Mouse (Mus musculus) gastrocnemius, postnatal 36 days (tissue): Measurements from ENCODE around the gene Dynll1. TPM values are rescaled to one million over a fixed set of nuclear protein-coding genes. Genes with fewer than 3 reads are reported as not detected.

Experiments
- DNase-seq, 2 experiments: peaks; one replicate each; pipeline ENCODE4 v3.0.0; 2022
- intact Hi-C: fragments of 180-260 bp; cut with DNase I; formaldehyde crosslinking; loops from one replicate; pipeline ENCODE4 v1.15.1; 2025
- total RNA-seq, 2 experiments: library from RNA; stranded (reverse); gene quantifications; 2 replicates each; pipeline ENCODE4 v1.2.3; 2021

The Dynll1 gene
- total RNA-seq, 2 experiments from 2014 or later, result 51.5 to 76.5 TPM

GRCm38 (mm10) chr5:115272812-115273548, 27.8 kb downstream of the Dynll1 start, which contains the start of gene Rnf10:
TSS of gene Rnf10 (minus strand) at chr5:115272898.
- intact Hi-C loops, result loop anchor here (5.0 kb wide), 1 partner anchor 36 kb away; the partner anchor contains the start of gene Pop5
- DNase-seq, result peak; percentile 94 to 99

GRCm38 (mm10) chr5:115271931-115272811, 28.6 kb downstream of the Dynll1 start:
- intact Hi-C loops, result loop anchor here (5.0 kb wide), 1 partner anchor 35 kb away; the partner anchor contains the start of gene Pop5
- DNase-seq, result peak in 1 of 2 experiments; percentile 41

GRCm38 (mm10) chr5:115269969-115270368, 30.8 kb downstream of the Dynll1 start:
- no peak for DNase-seq
- intact Hi-C loops, result loop anchor here (5.0 kb wide), 1 partner anchor 33 kb away; the partner anchor contains the start of gene Pop5

- DNase-seq, result no peak
- intact Hi-C loops, result no loop called here
Measured at GRCm38 (mm10) chr5:115268266-115268665, 32.5 kb downstream of the Dynll1 start.

- intact Hi-C loops, result no loop called here
- no peak for DNase-seq
Measured at GRCm38 (mm10) chr5:115267469-115268045, 33.2 kb downstream of the Dynll1 start.

GRCm38 (mm10) chr5:115266787-115267468, 33.9 kb downstream of the Dynll1 start:
- intact Hi-C loops, result no loop called here

GRCm38 (mm10) chr5:115266340-115266739, 34.5 kb downstream of the Dynll1 start:
- intact Hi-C loops, result no loop called here
- no peak for DNase-seq

More at GRCm38 (mm10) chr5:115266787-115267468, 33.9 kb downstream of the Dynll1 start:
- no peak for DNase-seq

- intact Hi-C loops, result no loop called here
- DNase-seq, result no peak
Measured at GRCm38 (mm10) chr5:115262502-115263291, 38.1 kb downstream of the Dynll1 start.

- intact Hi-C loops, result no loop called here
- no peak for DNase-seq
Measured at GRCm38 (mm10) chr5:115261880-115262279, 38.9 kb downstream of the Dynll1 start.

- DNase-seq, result no peak
- intact Hi-C loops, result no loop called here
Measured at GRCm38 (mm10) chr5:115261141-115261540, 39.7 kb downstream of the Dynll1 start.

- no peak for DNase-seq
- intact Hi-C loops, result no loop called here
Measured at GRCm38 (mm10) chr5:115260356-115260755, 40.4 kb downstream of the Dynll1 start.

GRCm38 (mm10) chr5:115256909-115257546, 43.8 kb downstream of the Dynll1 start:
- DNase-seq, result no peak
- intact Hi-C loops, result no loop called here

GRCm38 (mm10) chr5:115255472-115255871, 45.3 kb downstream of the Dynll1 start:
- intact Hi-C loops, result no loop called here
- DNase-seq, result no peak

Other genes starting within 250 kb of the Dynll1 start
- not detected for gene Gm10401, start 202.7 kb downstream of the Dynll1 start, total RNA-seq
- gene Acads, start 181.7 kb downstream of the Dynll1 start, total RNA-seq, result 10 to 100 TPM; 68.8 to 71.7 TPM
- gene Unc119b, start 166.0 kb downstream of the Dynll1 start, total RNA-seq, result 1 to 10 TPM; 8.5 to 9.0 TPM
- gene Mlec, start 142.8 kb downstream of the Dynll1 start, total RNA-seq, result 100 to 1,000 TPM; 163 to 241 TPM
- 1 to 10 TPM; 1.3 to 1.4 TPM for gene Cabp1, start 106.6 kb downstream of the Dynll1 start, total RNA-seq
- 10 to 100 TPM; 27.9 to 28.2 TPM for gene Pop5, start 65.2 kb downstream of the Dynll1 start, total RNA-seq
- gene Rnf10, start 28.1 kb downstream of the Dynll1 start, total RNA-seq, result 100 to 1,000 TPM; 243 to 279 TPM
- gene Coq5, start 21.3 kb downstream of the Dynll1 start, total RNA-seq, result 10 to 100 TPM; 86.7 to 87.0 TPM
- 10 to 100 TPM; 10.7 to 11.0 TPM for gene Srsf9, start 26.2 kb upstream of the Dynll1 start, total RNA-seq
- 10 to 100 TPM; 22.0 to 22.2 TPM for gene Gatc, start 40.2 kb upstream of the Dynll1 start, total RNA-seq
- gene Triap1, start 40.2 kb upstream of the Dynll1 start, total RNA-seq, result 10 to 100 TPM; 16.5 to 19.4 TPM
- gene Cox6a1, start 48.0 kb upstream of the Dynll1 start, total RNA-seq, result 10 to 100 TPM; 49.7 to 56.1 TPM
- under 1 TPM; 0.36 to 0.49 TPM for gene Msi1, start 128.6 kb upstream of the Dynll1 start, total RNA-seq
- not detected for gene Pla2g1b, start 165.3 kb upstream of the Dynll1 start, total RNA-seq
- 10 to 100 TPM; 11.2 to 12.2 TPM for gene Sirt4, start 183.7 kb upstream of the Dynll1 start, total RNA-seq
- gene Pxn, start 205.7 kb upstream of the Dynll1 start, total RNA-seq, result 10 to 100 TPM; 78.1 to 80.7 TPM